Mouse (Mus musculus): ENCODE results near the gene Carmil1. TPM values are rescaled to one million over a fixed set of nuclear protein-coding genes. Genes with fewer than 3 reads are reported as not detected.

Carmil1 gene
- total and polyA plus RNA-seq, 3 experiments: 0.15 to 1.2 TPM; not detected in 1

GRCm38 (mm10) chr13:24125865-24126264 is 154.7 kb downstream of the Carmil1 start:
- no peak overlapping the region for H3K27ac ChIP-seq (ENCODE audit: control insufficient read depth, low read depth, low read length)
- no peaks in the 10 kb centered on the region for H3K79me2 ChIP-seq (ENCODE audit: control insufficient read depth, insufficient read depth, low read length, poor library complexity)
- H3K27me3 ChIP-seq (ENCODE audit: control insufficient read depth in 1 of 2, insufficient read depth in 2 of 2, low read length in 2 of 2): no peaks in the 10 kb centered on the region; a peak in 1 of 4 replicates
- H3K9ac ChIP-seq (ENCODE audit: control insufficient read depth, low read depth, low read length, poor library complexity, severe bottlenecking): no peak overlapping the region
- DNase-seq (ENCODE audit: low read depth, low spot score): no peak
- H3K4me1 ChIP-seq (ENCODE audit: control insufficient read depth in 1 of 2, insufficient read depth in 2 of 2, low read length in 2 of 2): no peaks in the 10 kb centered on the region
- no peaks in the 10 kb centered on the region for H3K36me3 ChIP-seq (ENCODE audit: control insufficient read depth in 1 of 2, insufficient read depth in 2 of 2, low read length in 2 of 2)
- no peak for TF ChIP-seq HCFC1 (IDR thresholded peaks at IDR 0.05; ENCODE audit: low read depth, low read length)
- TF ChIP-seq SIN3A (IDR thresholded peaks at IDR 0.05; ENCODE audit: low read length): no peak
- no peak for TF ChIP-seq USF1 (IDR thresholded peaks at IDR 0.05; ENCODE audit: low read depth, low read length)
- TF ChIP-seq GABPA (IDR thresholded peaks at IDR 0.05; ENCODE audit: low read depth, low read length): no peak
- no peak for TF ChIP-seq USF2 (IDR thresholded peaks at IDR 0.05; ENCODE audit: borderline replicate concordance in 1 of 2, insufficient read depth in 1 of 2, low read depth in 1 of 2, low read length in 2 of 2)
- TF ChIP-seq POLR2AphosphoS5 (IDR thresholded peaks at IDR 0.05; ENCODE audit: borderline replicate concordance, low read depth, low read length): no peak
- TF ChIP-seq POLR2AphosphoS2 (IDR thresholded peaks at IDR 0.05; ENCODE audit: low read length): no peak
- TF ChIP-seq E2F4 (IDR thresholded peaks at IDR 0.05; ENCODE audit: borderline replicate concordance, low read depth, low read length): no peak
- no peak overlapping the region for H3K4me3 ChIP-seq (ENCODE audit: control insufficient read depth in 1 of 2, insufficient read depth in 1 of 2, low read depth in 2 of 2, low read length in 2 of 2)
- no peaks in the 10 kb centered on the region for H3K9me3 ChIP-seq (replicated peaks; ENCODE audit: insufficient read depth, low read length)

GRCm38 (mm10) chr13:24117181-24117812 is 163.3 kb downstream of the Carmil1 start:
- H3K4me1 ChIP-seq (ENCODE audit: control insufficient read depth in 1 of 2, insufficient read depth in 2 of 2, low read length in 2 of 2): no peaks in the 10 kb centered on the region
- H3K9me3 ChIP-seq (replicated peaks; ENCODE audit: insufficient read depth, low read length): no peaks in the 10 kb centered on the region
- no peaks in the 10 kb centered on the region for H3K79me2 ChIP-seq (ENCODE audit: control insufficient read depth, insufficient read depth, low read length, poor library complexity)
- TF ChIP-seq CTCF (IDR thresholded peaks at IDR 0.05 in 2 of 3, conservative IDR thresholded peaks at IDR 0.05 in 1 of 3; ENCODE audit: control insufficient read depth in 1 of 3, insufficient read depth in 1 of 3, low read depth in 2 of 3, low read length in 3 of 3, poor library complexity in 1 of 3, severe bottlenecking in 1 of 3): no peak
- TF ChIP-seq ZKSCAN1 (IDR thresholded peaks at IDR 0.05; ENCODE audit: low read depth, low read length): no peak
- TF ChIP-seq NELFE (IDR thresholded peaks at IDR 0.05; ENCODE audit: low read depth, low read length): no peak
- no peak for TF ChIP-seq GATA1 (IDR thresholded peaks at IDR 0.05; ENCODE audit: low read depth, low read length)
- TF ChIP-seq TAL1 (IDR thresholded peaks at IDR 0.05; ENCODE audit: low read length): no peak
- TF ChIP-seq MAX (IDR thresholded peaks at IDR 0.05; ENCODE audit: low read length): no peak
- TF ChIP-seq CHD1 (IDR thresholded peaks at IDR 0.05; ENCODE audit: low read depth, low read length): no peak
- no peak for TF ChIP-seq CHD2 (IDR thresholded peaks at IDR 0.05; ENCODE audit: low read length)
- TF ChIP-seq E2F4 (IDR thresholded peaks at IDR 0.05; ENCODE audit: borderline replicate concordance, low read depth, low read length): no peak
- TF ChIP-seq TBP (IDR thresholded peaks at IDR 0.05; ENCODE audit: low read depth, low read length): no peak
- no peak for TF ChIP-seq GABPA (IDR thresholded peaks at IDR 0.05; ENCODE audit: low read depth, low read length)
- TF ChIP-seq TCF12 (IDR thresholded peaks at IDR 0.05; ENCODE audit: low read depth, low read length): no peak
- no peak for TF ChIP-seq MEF2A (IDR thresholded peaks at IDR 0.05; ENCODE audit: extremely low read depth, insufficient replicate concordance, low read depth, low read length, poor library complexity, severe bottlenecking)
- no peak overlapping the region for H3K9ac ChIP-seq (ENCODE audit: control insufficient read depth, low read depth, low read length, poor library complexity, severe bottlenecking)
- no peak overlapping the region for H3K27ac ChIP-seq (ENCODE audit: control insufficient read depth, low read depth, low read length)
- no peak for DNase-seq (ENCODE audit: low read depth, low spot score)
- H3K27me3 ChIP-seq (ENCODE audit: control insufficient read depth in 1 of 2, insufficient read depth in 2 of 2, low read length in 2 of 2): no peaks in the 10 kb centered on the region
- H3K36me3 ChIP-seq (ENCODE audit: control insufficient read depth in 1 of 2, insufficient read depth in 2 of 2, low read length in 2 of 2): no peaks in the 10 kb centered on the region
- H3K4me3 ChIP-seq (ENCODE audit: control insufficient read depth in 1 of 2, insufficient read depth in 1 of 2, low read depth in 2 of 2, low read length in 2 of 2): no peak overlapping the region

Measured in MEL (cell line).